Mouse (Mus musculus) heart, embryonic 13.5 days (tissue): ENCODE results near the gene Tigd4. TPM values are rescaled to one million over a fixed set of nuclear protein-coding genes. Genes with fewer than 3 reads are reported as not detected.

Experiments
- ATAC-seq: fragments of 200-750 bp; cut with Nextera tagmentation; 2 replicates; pipeline ENCODE4 v1.8.0; 2017; ENCODE audit warnings: moderate TSS enrichment; ENCODE audit not compliant: insufficient number of reproducible peaks, low FRiP score, low TSS enrichment; ENCODE audit errors: extremely low read depth
- H3K27ac ChIP-seq: fragments of 300-500 bp; sonication (generic); replicated peaks from 2 replicates; pipeline ENCODE4 v1.5.1; 2015; ENCODE audit warnings: moderate library complexity, mild to moderate bottlenecking, inconsistent platforms
- H3K27me3 ChIP-seq: fragments of 300-500 bp; sonication (generic); replicated peaks from 2 replicates; pipeline ENCODE4 v1.6.1; 2015; ENCODE audit warnings: mild to moderate bottlenecking, inconsistent platforms
- H3K36me3 ChIP-seq: fragments of 300-500 bp; sonication (generic); 2 replicates; pipeline ENCODE4 v1.6.1; 2015; ENCODE audit warnings: mild to moderate bottlenecking, inconsistent platforms
- H3K4me1 ChIP-seq: fragments of 300-500 bp; sonication (generic); 2 replicates; pipeline ENCODE4 v1.6.1; 2015; ENCODE audit warnings: inconsistent platforms
- H3K4me2 ChIP-seq: fragments of 300-500 bp; sonication (generic); 2 replicates; pipeline ENCODE4 v1.6.1; 2015; ENCODE audit warnings: inconsistent platforms, mild to moderate bottlenecking, moderate library complexity
- H3K4me3 ChIP-seq: fragments of 300-500 bp; sonication (generic); 2 replicates; pipeline ENCODE4 v1.5.1; 2015; ENCODE audit warnings: moderate library complexity, mild to moderate bottlenecking, inconsistent platforms
- H3K9ac ChIP-seq: fragments of 300-500 bp; sonication (generic); 2 replicates; pipeline ENCODE4 v1.6.1; 2015; ENCODE audit warnings: inconsistent platforms, mild to moderate bottlenecking, moderate library complexity
- H3K9me3 ChIP-seq: fragments of 300-500 bp; sonication (generic); 2 replicates; pipeline ENCODE4 v1.6.1; 2016; ENCODE audit warnings: inconsistent platforms
- WGBS: fragments of 180-500 bp; shearing (Covaris S2); methylation state at CpG from one replicate; pipeline ENCODE4 v1.1.7; 2015; ENCODE audit warnings: mixed read lengths; 5-methylcytosine and 5-hydroxymethylcytosine counted together
- polyA plus RNA-seq: library from polyadenylated mRNA; unstranded; fragments of >200 nt; fragmentation: Nextera tagmentation; extraction: Ambion mirVana; gene quantifications from 2 replicates; pipeline ENCODE4 v1.2.1, GENCODE M21; 2015

Tigd4 gene
- polyA plus RNA-seq, 1 experiment from 2014 or later = 0.05 TPM

GRCm38 (mm10) chr3:84640536-84640935 is 47.2 kb downstream of the Tigd4 start:
- no peaks in the 10 kb centered on the region for H3K27me3 ChIP-seq
- no peak overlapping the region for H3K27ac ChIP-seq
- no peak overlapping the region for H3K4me3 ChIP-seq
- H3K9me3 ChIP-seq = no peaks in the 10 kb centered on the region
- ATAC-seq = no peak
- no peak overlapping the region for H3K9ac ChIP-seq
- WGBS = 62% methylated on average over 6 of the region's 6 CpGs
- no peaks in the 10 kb centered on the region for H3K36me3 ChIP-seq
- peaks cover 38% of the 10 kb centered on the region for H3K4me1 ChIP-seq
- no peak overlapping the region for H3K4me2 ChIP-seq

- no peak overlapping the region for H3K4me2 ChIP-seq
- peaks cover 38% of the 10 kb centered on the region for H3K4me1 ChIP-seq
- H3K36me3 ChIP-seq = no peaks in the 10 kb centered on the region
- no peak overlapping the region for H3K4me3 ChIP-seq
- H3K27me3 ChIP-seq = no peaks in the 10 kb centered on the region
- no peak overlapping the region for H3K27ac ChIP-seq
- 72% methylated on average over 2 of the region's 2 CpGs for WGBS
- ATAC-seq = no peak
- no peaks in the 10 kb centered on the region for H3K9me3 ChIP-seq
- H3K9ac ChIP-seq = no peak overlapping the region
Observed at GRCm38 (mm10) chr3:84641391-84641790, 48.0 kb downstream of the Tigd4 start.

GRCm38 (mm10) chr3:84642942-84643341 is 49.6 kb downstream of the Tigd4 start:
- H3K27me3 ChIP-seq = no peaks in the 10 kb centered on the region
- ATAC-seq = no peak
- H3K36me3 ChIP-seq = no peaks in the 10 kb centered on the region
- H3K9me3 ChIP-seq = no peaks in the 10 kb centered on the region
- peaks cover 33% of the 10 kb centered on the region for H3K4me1 ChIP-seq
- 52% methylated on average over 4 of the region's 4 CpGs for WGBS
- no peak overlapping the region for H3K4me3 ChIP-seq
- no peak overlapping the region for H3K27ac ChIP-seq
- no peak overlapping the region for H3K4me2 ChIP-seq
- no peak overlapping the region for H3K9ac ChIP-seq

GRCm38 (mm10) chr3:84645156-84646006 is 52.0 kb downstream of the Tigd4 start:
- WGBS = 73% methylated on average over 9 of the region's 9 CpGs
- no peak overlapping the region for H3K4me2 ChIP-seq
- no peak overlapping the region for H3K4me3 ChIP-seq
- H3K27ac ChIP-seq = no peak overlapping the region
- H3K4me1 ChIP-seq = peaks cover 12% of the 10 kb centered on the region
- no peaks in the 10 kb centered on the region for H3K36me3 ChIP-seq
- H3K9me3 ChIP-seq = no peaks in the 10 kb centered on the region
- H3K9ac ChIP-seq = no peak overlapping the region
- no peaks in the 10 kb centered on the region for H3K27me3 ChIP-seq
- no peak for ATAC-seq

GRCm38 (mm10) chr3:84646007-84646290 is 52.6 kb downstream of the Tigd4 start:
- no peaks in the 10 kb centered on the region for H3K36me3 ChIP-seq
- ATAC-seq = no peak
- peaks cover 7% of the 10 kb centered on the region for H3K4me1 ChIP-seq
- H3K4me2 ChIP-seq = no peak overlapping the region
- H3K27ac ChIP-seq = no peak overlapping the region
- H3K9ac ChIP-seq = no peak overlapping the region
- H3K27me3 ChIP-seq = no peaks in the 10 kb centered on the region
- no peak overlapping the region for H3K4me3 ChIP-seq
- H3K9me3 ChIP-seq = no peaks in the 10 kb centered on the region
- 89% methylated on average over 3 of the region's 3 CpGs for WGBS

- Histone ChIP-seq H3K4me3 (no peak overlapping the region), H3K4me2 (no peak overlapping the region), H3K9ac (no peak overlapping the region), H3K27ac (no peak overlapping the region), H3K27me3 (no peaks in the 10 kb centered on the region), H3K9me3 (no peaks in the 10 kb centered on the region), H3K36me3 (no peaks in the 10 kb centered on the region), H3K4me1 (peaks cover 7% of the 10 kb centered on the region)
- 80% methylated on average over 8 of the region's 8 CpGs for WGBS
- ATAC-seq = no peak
Observed at GRCm38 (mm10) chr3:84646331-84646845, 53.0 kb downstream of the Tigd4 start.

Other genes starting within 250 kb of the Tigd4 start
- gene Fhdc1, start 113.1 kb upstream of the Tigd4 start, polyA plus RNA-seq = 1.7 and 2.2 TPM in 2 replicates
- 42.5 and 47.2 TPM in 2 replicates for gene Arfip1, start 10.9 kb upstream of the Tigd4 start, polyA plus RNA-seq
- gene Tmem154, start 72.6 kb downstream of the Tigd4 start, polyA plus RNA-seq = 0.76 and 0.98 TPM in 2 replicates
- gene Fbxw7, start 221.7 kb downstream of the Tigd4 start, polyA plus RNA-seq = 6.4 and 6.7 TPM in 2 replicates